Mouse (Mus musculus) left cerebral cortex, postnatal 10 days (tissue): ENCODE results near the gene Mest. TPM values are rescaled to one million over a fixed set of nuclear protein-coding genes. Genes with fewer than 3 reads are reported as not detected.

ENCODE experiments used
- DNase-seq, 2 experiments: peaks; one replicate each; pipeline ENCODE4 v3.0.0; 2021 to 2022; ENCODE audit warnings: low spot score in 2 of 2, mixed read lengths in 1 of 2; ENCODE audit errors: extremely low spot score in 1 of 2
- intact Hi-C: fragments of 180-260 bp; cut with DNase I; formaldehyde crosslinking; loops from one replicate; pipeline ENCODE4 v1.15.1; 2025
- total RNA-seq, 2 experiments: library from RNA; stranded (reverse); gene quantifications; 2 replicates each; pipeline ENCODE4 v1.2.3; 2021

Gene Mest
- total RNA-seq = 100 to 1,000 TPM; 102 to 105 TPM

GRCm38 (mm10) chr6:30723331-30723730, at the start of gene Mest:
TSS of gene Mest (plus strand) at chr6:30723547.
- no peak for DNase-seq
- intact Hi-C loops = no loop called here

- intact Hi-C loops = no loop called here
- no peak for DNase-seq
These were observed 49.4 kb upstream of the Mest start for GRCm38 (mm10) chr6:30673764-30674561.

- no peak for DNase-seq
- intact Hi-C loops = no loop called here
These were observed 48.5 kb upstream of the Mest start for GRCm38 (mm10) chr6:30674714-30675280.

GRCm38 (mm10) chr6:30675281-30675771, 48.0 kb upstream of the Mest start:
- intact Hi-C loops = no loop called here
- no peak for DNase-seq

GRCm38 (mm10) chr6:30676506-30676905, 46.8 kb upstream of the Mest start:
- intact Hi-C loops = no loop called here
- no peak for DNase-seq

- no peak for DNase-seq
- intact Hi-C loops = no loop called here
These were observed 45.8 kb upstream of the Mest start for GRCm38 (mm10) chr6:30677591-30677990.

- DNase-seq = no peak
- intact Hi-C loops = no loop called here
These were observed 44.9 kb upstream of the Mest start for GRCm38 (mm10) chr6:30678482-30678881.

- DNase-seq = no peak
- intact Hi-C loops = no loop called here
These were observed 43.8 kb upstream of the Mest start for GRCm38 (mm10) chr6:30679567-30679966.

GRCm38 (mm10) chr6:30680442-30680841, 42.9 kb upstream of the Mest start:
- intact Hi-C loops = no loop called here
- DNase-seq = no peak

- DNase-seq = no peak
- intact Hi-C loops = no loop called here
These were observed 41.1 kb upstream of the Mest start for GRCm38 (mm10) chr6:30681935-30682900.

- intact Hi-C loops = no loop called here
- DNase-seq = no peak
These were observed 38.8 kb upstream of the Mest start for GRCm38 (mm10) chr6:30684570-30684969.

GRCm38 (mm10) chr6:30687198-30687597, 36.1 kb upstream of the Mest start:
- intact Hi-C loops = no loop called here
- no peak for DNase-seq

GRCm38 (mm10) chr6:30692826-30693225, 30.5 kb upstream of the Mest start:
- intact Hi-C loops = no loop called here
- no peak for DNase-seq

- peak; percentile 96 to 98 for DNase-seq
- intact Hi-C loops = no loop called here
These were observed 29.9 kb upstream of the Mest start, which contains the start of gene Cep41 for GRCm38 (mm10) chr6:30693350-30693991. TSS of gene Cep41 (minus strand) at chr6:30693749.

- peak in 1 of 2 experiments; percentile 48 for DNase-seq
- intact Hi-C loops = no loop called here
These were observed 29.1 kb upstream of the Mest start for GRCm38 (mm10) chr6:30694209-30694608.

- intact Hi-C loops = no loop called here
These were observed 28.2 kb upstream of the Mest start for GRCm38 (mm10) chr6:30695124-30695523.

GRCm38 (mm10) chr6:30697464-30697863, 25.9 kb upstream of the Mest start:
- intact Hi-C loops = no loop called here

More at GRCm38 (mm10) chr6:30695124-30695523, 28.2 kb upstream of the Mest start:
- DNase-seq = no peak

GRCm38 (mm10) chr6:30698036-30698435, 25.3 kb upstream of the Mest start:
- intact Hi-C loops = no loop called here
- no peak for DNase-seq

More at GRCm38 (mm10) chr6:30697464-30697863, 25.9 kb upstream of the Mest start:
- DNase-seq = no peak

- intact Hi-C loops = no loop called here
- no peak for DNase-seq
These were observed 23.2 kb upstream of the Mest start for GRCm38 (mm10) chr6:30700182-30700581.
